ENCODE assay signal across 8 mouse cellular contexts in the genomic region with DNA sequence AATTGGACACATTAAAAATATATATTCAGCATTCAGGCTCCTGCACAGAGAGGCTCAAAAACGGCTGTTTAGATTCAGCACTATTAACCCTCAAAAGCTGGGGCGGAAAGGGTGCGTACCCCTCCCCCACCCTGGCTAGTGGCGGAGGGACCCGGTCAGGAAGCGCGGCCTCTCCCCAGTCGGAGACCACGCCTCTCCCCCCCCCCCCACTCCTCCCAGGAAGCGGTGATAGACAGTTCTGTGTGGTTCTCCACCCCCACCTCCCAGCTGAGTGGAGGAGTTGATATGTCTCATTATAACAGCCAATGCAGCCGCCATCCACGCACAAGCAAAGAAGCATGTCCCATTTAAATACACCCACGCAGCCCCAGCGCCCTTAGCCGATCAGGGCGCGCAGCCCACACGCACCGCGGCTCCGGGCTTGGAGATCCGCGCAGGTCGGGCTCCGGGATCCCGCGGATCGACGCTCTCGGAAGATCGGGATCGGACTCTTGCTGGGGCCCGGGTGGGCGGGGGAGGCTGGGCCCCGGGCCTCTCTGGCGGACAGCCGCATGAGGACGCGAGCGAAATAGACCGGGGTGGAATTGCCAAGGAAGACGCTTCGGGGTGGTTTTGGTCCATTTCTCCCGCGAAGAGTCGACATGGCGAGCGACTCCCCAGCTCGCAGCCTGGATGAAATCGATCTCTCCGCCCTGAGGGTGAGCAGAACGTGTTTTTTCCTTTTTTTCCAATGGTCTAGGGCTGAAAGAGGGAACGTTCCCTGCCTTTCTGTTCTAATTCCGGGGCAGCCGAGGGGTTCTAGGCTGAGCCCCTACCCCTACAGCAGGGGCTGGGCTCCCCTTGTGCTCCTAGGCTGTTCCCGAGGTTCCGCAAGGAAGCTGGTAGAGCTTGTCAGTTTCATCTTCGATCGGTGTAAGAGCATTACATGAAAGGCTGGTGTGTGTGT. TPM values are rescaled to one million over a fixed set of nuclear protein-coding genes. Genes with fewer than 3 reads are reported as not detected.
DNase-seq lines count a peak whose midpoint lies in the region; ATAC-seq lines count a peak whose summit lies in the region.

Gene Tnik (plus strand): TSS at position 213 of the 946 bp plus-strand sequence.

- WGBS in hindbrain, embryonic 12.5 days = under 1% methylated on average over 55 of the region's 59 CpGs

- peak; percentile 92 for ATAC-seq in hindbrain, embryonic 12.5 days (ENCODE audit: low FRiP score)

- peaks cover 32% of the 10 kb centered on the region for H3K4me1 ChIP-seq in hindbrain, embryonic 12.5 days

- H3K4me3 ChIP-seq in hindbrain, embryonic 12.5 days = peak within 1 kb of the TSS; percentile 71

- peak; percentile 79 for DNase-seq in NIH3T3 (ENCODE audit: low read depth)
- peak; percentile 85 for DNase-seq in cerebellum, adult 9-10 months
- peak; percentile 84 to 88 for DNase-seq in frontal cortex, postnatal 14 days (ENCODE audit: low spot score in 2 of 2)
- DNase-seq in layer of hippocampus, postnatal 36 days = peak; percentile 84 to 87
- DNase-seq in lung, postnatal 25 days (ENCODE audit: low spot score) = peak; percentile 78
- DNase-seq in retina, embryonic 14.5 days (ENCODE audit: low spot score) = peak; percentile 79
- DNase-seq in thymus, postnatal 4 days = peak; percentile 85

- no peaks in the 10 kb centered on the region for H3K36me3 ChIP-seq in hindbrain, embryonic 12.5 days

- peaks cover 7% of the 10 kb centered on the region; the same call in 1 of the 2 replicates for H3K27me3 ChIP-seq in hindbrain, embryonic 12.5 days

- peak within 1 kb of the TSS; percentile 93 for H3K27ac ChIP-seq in hindbrain, embryonic 12.5 days

- H3K4me2 ChIP-seq in hindbrain, embryonic 12.5 days (replicated peaks) = peak within 1 kb of the TSS; percentile 85

- H3K9me3 ChIP-seq in hindbrain, embryonic 12.5 days (replicated peaks) = no peaks in the 10 kb centered on the region

- peak within 1 kb of the TSS; percentile 89 for H3K9ac ChIP-seq in hindbrain, embryonic 12.5 days

RNA-seq across cellular contexts. Expression of gene Tnik, which starts in this region (rescaled TPM):
- 47.3 and 47.9 TPM in 2 replicates for polyA plus RNA-seq in hindbrain, embryonic 12.5 days (2016; fragmentation: Nextera tagmentation; extraction: Ambion mirVana)
- total RNA-seq in layer of hippocampus, postnatal 36 days (2021) = 100 to 1,000 TPM; 197 to 209 TPM

Comparison
In these comparisons a context has a peak if more than half of its experiments do, and no peak if none do; other contexts are left out.
1. Peak in every context shown above with its lines: DNase-seq, ATAC-seq, H3K4me3 ChIP-seq and H3K27ac ChIP-seq.